Mouse (Mus musculus): Measurements from ENCODE around the gene Ascc1.

GRCm38 (mm10) chr10:60075159-60075558, 72.6 kb downstream of the Ascc1 start:
- TF ChIP-seq POLR2A (IDR thresholded peaks at IDR 0.05; ENCODE audit: extremely low read depth, insufficient read depth, low read length) = no peak
- TF ChIP-seq CTCF (IDR thresholded peaks at IDR 0.05; ENCODE audit: low read depth, low read length) = no peak

Data from liver, adult 2 months (tissue).